Mouse (Mus musculus) cerebellum, adult 2 months (tissue): ENCODE data around the gene Arhgap17.

Experiments
- CTCF ChIP-seq: fragments of 200-500 bp; IDR thresholded peaks from 2 replicates; pipeline ENCODE4 v1.5.1; 2011; ENCODE audit warnings: low read depth, mild to moderate bottlenecking, control low read depth, low read length, moderate library complexity, borderline replicate concordance; ENCODE audit not compliant: insufficient read depth
- POLR2A ChIP-seq: fragments of 200-500 bp; IDR thresholded peaks from 2 replicates; pipeline ENCODE4 v1.6.1; 2011; ENCODE audit warnings: low read length, control low read depth, borderline replicate concordance; ENCODE audit not compliant: insufficient read depth

DNA sequence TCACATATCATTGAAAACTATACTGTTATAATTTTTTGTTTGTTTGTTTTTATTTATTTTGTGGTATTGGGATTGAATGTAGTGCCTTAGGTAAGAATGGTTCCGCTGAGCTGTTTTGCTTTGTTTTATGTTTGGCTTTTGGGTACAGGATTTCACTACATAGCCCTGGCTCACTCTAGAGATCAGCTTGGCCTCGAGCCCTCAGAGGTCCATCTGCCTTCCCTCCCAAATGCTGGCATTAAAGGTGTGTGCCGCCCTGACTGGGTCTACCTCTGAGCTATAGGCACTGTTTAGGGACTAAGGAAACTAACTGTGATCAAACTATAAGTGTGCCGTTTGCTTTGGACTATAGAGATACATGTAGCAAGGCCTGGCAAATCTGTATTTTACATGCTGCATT is 29.6 kb upstream of the Arhgap17 start:
- no peak for TF ChIP-seq CTCF
- no peak for TF ChIP-seq POLR2A
